Comparison of ENCODE assay signal across 13 mouse cellular contexts in the genomic region with DNA sequence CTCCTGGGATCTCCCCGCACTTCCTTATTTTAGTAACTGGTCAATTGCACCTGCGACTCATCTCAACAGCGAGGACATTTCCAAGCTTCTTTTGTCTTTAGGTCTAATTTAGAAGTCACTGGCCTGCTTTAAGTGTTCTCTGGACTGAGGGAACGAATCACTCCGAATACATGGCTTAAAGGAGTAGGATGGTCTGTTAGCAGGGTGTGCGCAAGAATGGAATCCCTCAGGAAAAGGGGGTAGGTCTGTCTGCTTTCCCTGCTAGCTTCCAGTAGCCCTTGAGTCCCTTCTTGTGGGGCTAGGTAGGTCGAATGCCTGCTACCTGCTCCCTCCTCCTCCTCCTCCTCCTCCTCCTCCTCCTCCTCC. TPM values are rescaled to one million over a fixed set of nuclear protein-coding genes. Genes with fewer than 3 reads are reported as not detected.
DNase-seq lines count a peak whose midpoint lies in the region; ATAC-seq lines count a peak whose summit lies in the region.
"Had no signal": no experiment of that assay in that cellular context is flagged by ENCODE, and none has a peak within 500 bp of the region (broad histone marks: within the 10 kb centered on the region; RNA-seq: fewer than 3 reads in every experiment).

No protein-coding gene starts in this region.

- no peak for ATAC-seq in embryonic facial prominence, embryonic 12.5 days (ENCODE audit: insufficient number of reproducible peaks, insufficient read depth, low FRiP score, low TSS enrichment)
- ATAC-seq in kidney, embryonic 14.5 days (ENCODE audit: low FRiP score, low TSS enrichment), result no peak
- peak; percentile 76 for ATAC-seq in hindbrain, embryonic 13.5 days (ENCODE audit: low FRiP score)
- ATAC-seq in megakaryocyte, adult 5-6 weeks (ENCODE audit: poor library complexity, severe bottlenecking), result 0 out of 2 replicates have a peak, but pooled peaks have one; percentile 35
- ATAC-seq: liver, embryonic 12.5 days had no signal

- no peaks in the 10 kb centered on the region for H3K4me1 ChIP-seq in embryonic facial prominence, embryonic 12.5 days
- H3K4me1 ChIP-seq in embryonic facial prominence, embryonic 10.5 days, result peaks cover 4% of the 10 kb centered on the region; the same call in 1 of the 2 replicates
- H3K4me1 ChIP-seq in kidney, embryonic 14.5 days (ENCODE audit: control insufficient read depth, insufficient read depth, low read length), result no peaks in the 10 kb centered on the region
- H3K4me1 ChIP-seq in hindbrain, embryonic 13.5 days (replicated peaks), result peaks cover 11% of the 10 kb centered on the region
- H3K4me1 ChIP-seq: liver, embryonic 12.5 days had no signal

- 74% methylated on average over 7 of the region's 7 CpGs for WGBS in embryonic facial prominence, embryonic 12.5 days
- WGBS in embryonic facial prominence, embryonic 10.5 days, result 84% methylated on average over 7 of the region's 7 CpGs
- 83% methylated on average over 7 of the region's 7 CpGs for WGBS in kidney, embryonic 14.5 days
- WGBS in hindbrain, embryonic 13.5 days, result 57% methylated on average over 7 of the region's 7 CpGs

- H3K4me3 ChIP-seq in embryonic facial prominence, embryonic 12.5 days, result no peak overlapping the region
- no peak overlapping the region for H3K4me3 ChIP-seq in embryonic facial prominence, embryonic 10.5 days
- no peak overlapping the region for H3K4me3 ChIP-seq in kidney, embryonic 14.5 days (ENCODE audit: low read length)
- H3K4me3 ChIP-seq in hindbrain, embryonic 13.5 days, result no peak overlapping the region
- H3K4me3 ChIP-seq: liver, embryonic 12.5 days; midbrain, embryonic 10.5 days had no signal

- H3K4me2 ChIP-seq in embryonic facial prominence, embryonic 12.5 days (replicated peaks), result no peak overlapping the region
- H3K4me2 ChIP-seq in kidney, embryonic 14.5 days (replicated peaks; ENCODE audit: low read depth, low read length), result no peak overlapping the region
- peak overlapping the region; percentile 8; the same call in 1 of the 2 replicates for H3K4me2 ChIP-seq in hindbrain, embryonic 13.5 days
- H3K4me2 ChIP-seq: liver, embryonic 12.5 days had no signal

- DNase-seq in embryonic facial prominence, embryonic 10.5 days (ENCODE audit: low spot score), result no peak
- DNase-seq in kidney, postnatal 14 days, result no peak
- no peak for DNase-seq in urinary bladder, postnatal 36 days (ENCODE audit: low spot score in 2 of 2)
- DNase-seq in cerebellum, postnatal 14 days, result no peak
- DNase-seq: kidney, adult 18-20 months; thymus, postnatal 14 days had no signal

- peak overlapping the region; percentile 69; the same call in 1 of the 2 replicates for H3K27ac ChIP-seq in embryonic facial prominence, embryonic 12.5 days
- no peak overlapping the region for H3K27ac ChIP-seq in embryonic facial prominence, embryonic 10.5 days (replicated peaks)
- peak overlapping the region; percentile 47; the same call in 1 of the 2 replicates for H3K27ac ChIP-seq in kidney, embryonic 14.5 days (ENCODE audit: low read depth, low read length)
- peak overlapping the region; percentile 60; the same call in 1 of the 2 replicates for H3K27ac ChIP-seq in hindbrain, embryonic 13.5 days
- H3K27ac ChIP-seq: liver, embryonic 12.5 days; midbrain, embryonic 10.5 days had no signal

- no peaks in the 10 kb centered on the region for H3K27me3 ChIP-seq in embryonic facial prominence, embryonic 12.5 days
- no peaks in the 10 kb centered on the region for H3K27me3 ChIP-seq in embryonic facial prominence, embryonic 10.5 days (replicated peaks; ENCODE audit: low read depth, poor library complexity, severe bottlenecking)
- no peaks in the 10 kb centered on the region for H3K27me3 ChIP-seq in kidney, embryonic 14.5 days (ENCODE audit: control insufficient read depth, insufficient read depth, low read length)
- no peaks in the 10 kb centered on the region for H3K27me3 ChIP-seq in hindbrain, embryonic 13.5 days
- H3K27me3 ChIP-seq: liver, embryonic 12.5 days had no signal

- no peaks in the 10 kb centered on the region for H3K36me3 ChIP-seq in embryonic facial prominence, embryonic 12.5 days
- no peaks in the 10 kb centered on the region for H3K36me3 ChIP-seq in embryonic facial prominence, embryonic 10.5 days (replicated peaks)
- H3K36me3 ChIP-seq in kidney, embryonic 14.5 days (ENCODE audit: control insufficient read depth, insufficient read depth, low read length), result no peaks in the 10 kb centered on the region
- no peaks in the 10 kb centered on the region for H3K36me3 ChIP-seq in hindbrain, embryonic 13.5 days
- H3K36me3 ChIP-seq: liver, embryonic 12.5 days; midbrain, embryonic 10.5 days had no signal

- no peaks in the 10 kb centered on the region for H3K9me3 ChIP-seq in embryonic facial prominence, embryonic 12.5 days
- no peaks in the 10 kb centered on the region for H3K9me3 ChIP-seq in embryonic facial prominence, embryonic 10.5 days
- H3K9me3 ChIP-seq in kidney, embryonic 14.5 days (ENCODE audit: control insufficient read depth, low read length), result no peaks in the 10 kb centered on the region
- no peaks in the 10 kb centered on the region for H3K9me3 ChIP-seq in hindbrain, embryonic 13.5 days
- H3K9me3 ChIP-seq: liver, embryonic 12.5 days; midbrain, embryonic 10.5 days had no signal

- no peak overlapping the region for H3K9ac ChIP-seq in embryonic facial prominence, embryonic 12.5 days
- no peak overlapping the region for H3K9ac ChIP-seq in kidney, embryonic 14.5 days (ENCODE audit: low read depth, low read length)
- no peak overlapping the region for H3K9ac ChIP-seq in hindbrain, embryonic 13.5 days
- H3K9ac ChIP-seq: liver, embryonic 12.5 days had no signal

RNA-seq across cellular contexts. Expression of gene Atp8b4, which starts 49.6 kb away (rescaled TPM):
- polyA plus RNA-seq in embryonic facial prominence, embryonic 12.5 days (2016; fragmentation: Nextera tagmentation; extraction: Ambion mirVana), result 1.5 and 2.6 TPM in 2 replicates
- 0.52 and 1.3 TPM in 2 replicates for polyA plus RNA-seq in embryonic facial prominence, embryonic 10.5 days (2016; fragmentation: Nextera tagmentation; extraction: Ambion mirVana)
- 0.18 and 0.29 TPM in 2 replicates for polyA plus RNA-seq in kidney, embryonic 14.5 days (2014; fragmentation: Nextera tagmentation; extraction: Ambion mirVana)
- polyA plus RNA-seq in hindbrain, embryonic 13.5 days (2015; fragmentation: Nextera tagmentation; extraction: Ambion mirVana), result 0.06 and 0.19 TPM in 2 replicates
- total RNA-seq in megakaryocyte, adult 5-6 weeks (2015), result 108 TPM in 2 replicates
- 123 and 127 TPM in 2 replicates for total RNA-seq in megakaryocyte, adult 5-6 weeks (2017)
- total RNA-seq: layer of hippocampus, postnatal 36 days had no signal

Comparison
In these comparisons a context has a peak if more than half of its experiments do, and no peak if none do; other contexts are left out.
1. ATAC-seq: peak in hindbrain, embryonic 13.5 days (single experiment) and megakaryocyte, adult 5-6 weeks (single experiment); none in embryonic facial prominence, embryonic 12.5 days (single experiment) and kidney, embryonic 14.5 days (single experiment).